Mouse (Mus musculus) intestine, embryonic 14.5 days (tissue): Measurements from ENCODE around the gene Exoc6. TPM values are rescaled to one million over a fixed set of nuclear protein-coding genes. Genes with fewer than 3 reads are reported as not detected.

Experiments
- ATAC-seq: fragments of 200-750 bp; cut with Nextera tagmentation; replicated peaks from 2 replicates; pipeline ENCODE4 v1.8.0; 2017; ENCODE audit warnings: low read depth, moderate number of reproducible peaks, moderate TSS enrichment, moderate library complexity; ENCODE audit not compliant: low FRiP score, low TSS enrichment
- DNase-seq: peaks from one replicate; pipeline ENCODE4 v3.0.0-alpha.2; 2018; ENCODE audit warnings: low spot score
- H3K27ac ChIP-seq: fragments of 300-500 bp; sonication (generic); 2 replicates; pipeline ENCODE4 v1.5.1; 2014; ENCODE audit warnings: low read depth, mild to moderate bottlenecking, control low read depth
- H3K27me3 ChIP-seq: fragments of 300-500 bp; sonication (generic); replicated peaks from 2 replicates; pipeline ENCODE4 v1.6.1; 2014; ENCODE audit warnings: low read length, control low read depth; ENCODE audit not compliant: control insufficient read depth, insufficient read depth
- H3K36me3 ChIP-seq: fragments of 300-500 bp; sonication (generic); 2 replicates; pipeline ENCODE4 v1.6.1; 2014; ENCODE audit warnings: low read length, control low read depth; ENCODE audit not compliant: control insufficient read depth, insufficient read depth
- H3K4me1 ChIP-seq: fragments of 300-500 bp; sonication (generic); replicated peaks from 2 replicates; pipeline ENCODE4 v1.6.1; 2014; ENCODE audit warnings: low read length, control low read depth, mixed read lengths; ENCODE audit not compliant: control insufficient read depth, insufficient read depth
- H3K4me2 ChIP-seq: fragments of 300-500 bp; sonication (generic); 2 replicates; pipeline ENCODE4 v1.6.1; 2014; ENCODE audit warnings: low read length
- H3K4me3 ChIP-seq: fragments of 300-500 bp; sonication (generic); 2 replicates; pipeline ENCODE4 v1.5.1; 2014; ENCODE audit warnings: low read depth, low read length, control low read depth, mixed read lengths
- H3K9ac ChIP-seq: fragments of 300-500 bp; sonication (generic); 2 replicates; pipeline ENCODE4 v1.6.1; 2014; ENCODE audit warnings: mild to moderate bottlenecking, low read length
- H3K9me3 ChIP-seq: fragments of 300-500 bp; sonication (generic); 2 replicates; pipeline ENCODE4 v1.6.1; 2016; ENCODE audit warnings: low read length, control low read depth; ENCODE audit not compliant: control insufficient read depth
- WGBS: fragments of 180-500 bp; shearing (Covaris S2); extraction: QIAGEN DNeasy Blood & Tissue Kit; methylation state at CpG from one replicate; pipeline ENCODE4 v1.1.7; 2014; 5-methylcytosine and 5-hydroxymethylcytosine counted together
- polyA plus RNA-seq: library from polyadenylated mRNA; unstranded; fragments of >200 nt; fragmentation: Nextera tagmentation; extraction: Ambion mirVana; gene quantifications from 2 replicates; pipeline ENCODE4 v1.2.1, GENCODE M21; 2014

Gene Exoc6
- polyA plus RNA-seq, 1 experiment from 2014 or later = 15.7 TPM

GRCm38 (mm10) chr19:37559286-37560079 is 9.3 kb downstream of the Exoc6 start:
- DNase-seq (no peak), ATAC-seq (no peak)
- peaks cover 15% of the 10 kb centered on the region; the same call in 1 of the 2 replicates for H3K4me1 ChIP-seq
- H3K9me3 ChIP-seq = no peaks in the 10 kb centered on the region
- no peak overlapping the region for H3K9ac ChIP-seq
- 34% methylated on average over 9 of the region's 9 CpGs for WGBS
- H3K27me3 ChIP-seq = no peaks in the 10 kb centered on the region
- H3K4me3 ChIP-seq = no peak overlapping the region
- H3K27ac ChIP-seq = no peak overlapping the region
- peak overlapping the region; percentile 25 for H3K4me2 ChIP-seq
- H3K36me3 ChIP-seq = no peaks in the 10 kb centered on the region

GRCm38 (mm10) chr19:37560080-37560427 is 9.8 kb downstream of the Exoc6 start:
- Histone ChIP-seq H3K27me3 (no peaks in the 10 kb centered on the region), H3K4me2 (peak overlapping the region; percentile 25), H3K4me3 (no peak overlapping the region), H3K9ac (no peak overlapping the region), H3K27ac (no peak overlapping the region), H3K36me3 (no peaks in the 10 kb centered on the region), H3K4me1 (peaks cover 15% of the 10 kb centered on the region; the same call in 1 of the 2 replicates), H3K9me3 (no peaks in the 10 kb centered on the region)
- ATAC-seq = no peak
- DNase-seq = no peak
- WGBS = 15% methylated on average over 6 of the region's 6 CpGs

GRCm38 (mm10) chr19:37561106-37561892 is 11.1 kb downstream of the Exoc6 start:
- no peak for DNase-seq
- no peak for ATAC-seq
- H3K4me3 ChIP-seq = no peak overlapping the region
- H3K9ac ChIP-seq = no peak overlapping the region
- H3K4me2 ChIP-seq = no peak overlapping the region
- no peaks in the 10 kb centered on the region for H3K27me3 ChIP-seq
- H3K9me3 ChIP-seq = no peaks in the 10 kb centered on the region
- H3K36me3 ChIP-seq = no peaks in the 10 kb centered on the region
- peaks cover 15% of the 10 kb centered on the region; the same call in 1 of the 2 replicates for H3K4me1 ChIP-seq
- H3K27ac ChIP-seq = no peak overlapping the region
- 55% methylated on average over 10 of the region's 10 CpGs for WGBS

- H3K9me3 ChIP-seq = no peaks in the 10 kb centered on the region
- no peak overlapping the region for H3K9ac ChIP-seq
- H3K4me3 ChIP-seq = no peak overlapping the region
- H3K27me3 ChIP-seq = no peaks in the 10 kb centered on the region
- whole genome bisulfite sequencing = 26% methylated on average over 4 of the region's 4 CpGs
- no peak overlapping the region for H3K4me2 ChIP-seq
- no peak overlapping the region for H3K27ac ChIP-seq
- peaks cover 15% of the 10 kb centered on the region; the same call in 1 of the 2 replicates for H3K4me1 ChIP-seq
- DNase-seq = no peak
- no peak for ATAC-seq
- H3K36me3 ChIP-seq = no peaks in the 10 kb centered on the region
Observed at GRCm38 (mm10) chr19:37563763-37564162, 13.5 kb downstream of the Exoc6 start.

GRCm38 (mm10) chr19:37565806-37566205 is 15.6 kb downstream of the Exoc6 start:
- WGBS = 46% methylated on average over 7 of the region's 7 CpGs

GRCm38 (mm10) chr19:37569186-37569754 is 19.1 kb downstream of the Exoc6 start:
- Histone ChIP-seq H3K27ac (no peak overlapping the region), H3K4me2 (no peak overlapping the region), H3K36me3 (no peaks in the 10 kb centered on the region), H3K4me1 (no peaks in the 10 kb centered on the region), H3K9ac (no peak overlapping the region), H3K9me3 (no peaks in the 10 kb centered on the region), H3K27me3 (no peaks in the 10 kb centered on the region), H3K4me3 (no peak overlapping the region)
- 77% methylated on average over 12 of the region's 12 CpGs for WGBS
- DNase-seq (no peak), ATAC-seq (no peak)

More at GRCm38 (mm10) chr19:37565806-37566205, 15.6 kb downstream of the Exoc6 start:
- DNase-seq (no peak), ATAC-seq (no peak)
- Histone ChIP-seq H3K4me2 (no peak overlapping the region), H3K27ac (no peak overlapping the region), H3K9me3 (no peaks in the 10 kb centered on the region), H3K4me1 (no peaks in the 10 kb centered on the region), H3K27me3 (no peaks in the 10 kb centered on the region), H3K36me3 (no peaks in the 10 kb centered on the region), H3K4me3 (no peak overlapping the region), H3K9ac (no peak overlapping the region)

GRCm38 (mm10) chr19:37570966-37571718 is 20.9 kb downstream of the Exoc6 start:
- no peak overlapping the region for H3K27ac ChIP-seq
- no peak overlapping the region for H3K9ac ChIP-seq
- H3K36me3 ChIP-seq = no peaks in the 10 kb centered on the region
- WGBS = 90% methylated on average over 10 of the region's 10 CpGs
- no peaks in the 10 kb centered on the region for H3K9me3 ChIP-seq
- no peaks in the 10 kb centered on the region for H3K4me1 ChIP-seq
- H3K4me2 ChIP-seq = no peak overlapping the region
- no peaks in the 10 kb centered on the region for H3K27me3 ChIP-seq
- DNase-seq (no peak), ATAC-seq (no peak)
- no peak overlapping the region for H3K4me3 ChIP-seq

GRCm38 (mm10) chr19:37574802-37575201 is 24.6 kb downstream of the Exoc6 start:
- whole genome bisulfite sequencing = 47% methylated on average over 5 of the region's 5 CpGs
- Histone ChIP-seq H3K4me1 (no peaks in the 10 kb centered on the region), H3K27ac (no peak overlapping the region), H3K4me3 (no peak overlapping the region), H3K4me2 (no peak overlapping the region), H3K27me3 (no peaks in the 10 kb centered on the region), H3K9me3 (no peaks in the 10 kb centered on the region), H3K9ac (no peak overlapping the region), H3K36me3 (no peaks in the 10 kb centered on the region)
- no peak for DNase-seq
- ATAC-seq = no peak
